Mouse (Mus musculus): ENCODE results near the gene Eif4enif1.
A peak's percentile ranks its signal among the peaks of the same experiment; 100 is the strongest.

Gene Eif4enif1

GRCm38 (mm10) chr11:3269241-3269640, 67.0 kb downstream of the Eif4enif1 start:
- DNase-seq (ENCODE audit: low spot score), result no peak

GRCm38 (mm10) chr11:3278351-3278750, 76.2 kb downstream of the Eif4enif1 start:
- no peak for DNase-seq (ENCODE audit: low spot score)

- no peak for DNase-seq (ENCODE audit: low spot score)
Measured at GRCm38 (mm10) chr11:3279729-3280128, 77.5 kb downstream of the Eif4enif1 start.

- no peak for DNase-seq (ENCODE audit: low spot score)
Measured at GRCm38 (mm10) chr11:3282887-3283286, 80.7 kb downstream of the Eif4enif1 start.

GRCm38 (mm10) chr11:3283645-3284044, 81.5 kb downstream of the Eif4enif1 start:
- no peak for DNase-seq (ENCODE audit: low spot score)

- DNase-seq (ENCODE audit: low spot score), result no peak
Measured at GRCm38 (mm10) chr11:3285940-3286339, 83.7 kb downstream of the Eif4enif1 start.

GRCm38 (mm10) chr11:3287131-3287530, 84.9 kb downstream of the Eif4enif1 start:
- DNase-seq (ENCODE audit: low spot score), result no peak

GRCm38 (mm10) chr11:3287921-3288320, 85.7 kb downstream of the Eif4enif1 start:
- no peak for DNase-seq (ENCODE audit: low spot score)

- DNase-seq (ENCODE audit: low spot score), result peak; percentile 84
Measured at GRCm38 (mm10) chr11:3288521-3289301, 86.5 kb downstream of the Eif4enif1 start, which contains the start of gene Patz1. Gene Patz1 (plus strand): TSS chr11:3288874.

- peak; percentile 87 for DNase-seq (ENCODE audit: low spot score)
Measured at GRCm38 (mm10) chr11:3289302-3289802, 87.2 kb downstream of the Eif4enif1 start.

GRCm38 (mm10) chr11:3289803-3290639, 87.8 kb downstream of the Eif4enif1 start:
- peak; percentile 84 for DNase-seq (ENCODE audit: low spot score)

GRCm38 (mm10) chr11:3290640-3291310, 88.6 kb downstream of the Eif4enif1 start:
- DNase-seq (ENCODE audit: low spot score), result peak; percentile 51

GRCm38 (mm10) chr11:3291311-3292061, 89.3 kb downstream of the Eif4enif1 start:
- peak; percentile 44 for DNase-seq (ENCODE audit: low spot score)

GRCm38 (mm10) chr11:3292062-3292421, 89.8 kb downstream of the Eif4enif1 start:
- DNase-seq (ENCODE audit: low spot score), result peak; percentile 76

GRCm38 (mm10) chr11:3292711-3293249, 90.6 kb downstream of the Eif4enif1 start:
- peak; percentile 88 for DNase-seq (ENCODE audit: low spot score)

- DNase-seq (ENCODE audit: low spot score), result no peak
Measured at GRCm38 (mm10) chr11:3293361-3293760, 91.2 kb downstream of the Eif4enif1 start.

Measured in embryo, embryonic 10 days (tissue).